Mouse (Mus musculus) 3T3-L1 (cell line): ENCODE measurements around the gene Gbx2.

Experiments used
- DNase-seq: peaks from one replicate; pipeline ENCODE4 v3.0.0-alpha.2; 2015; ENCODE audit warnings: low read depth, low spot score

Gbx2 gene

DNA sequence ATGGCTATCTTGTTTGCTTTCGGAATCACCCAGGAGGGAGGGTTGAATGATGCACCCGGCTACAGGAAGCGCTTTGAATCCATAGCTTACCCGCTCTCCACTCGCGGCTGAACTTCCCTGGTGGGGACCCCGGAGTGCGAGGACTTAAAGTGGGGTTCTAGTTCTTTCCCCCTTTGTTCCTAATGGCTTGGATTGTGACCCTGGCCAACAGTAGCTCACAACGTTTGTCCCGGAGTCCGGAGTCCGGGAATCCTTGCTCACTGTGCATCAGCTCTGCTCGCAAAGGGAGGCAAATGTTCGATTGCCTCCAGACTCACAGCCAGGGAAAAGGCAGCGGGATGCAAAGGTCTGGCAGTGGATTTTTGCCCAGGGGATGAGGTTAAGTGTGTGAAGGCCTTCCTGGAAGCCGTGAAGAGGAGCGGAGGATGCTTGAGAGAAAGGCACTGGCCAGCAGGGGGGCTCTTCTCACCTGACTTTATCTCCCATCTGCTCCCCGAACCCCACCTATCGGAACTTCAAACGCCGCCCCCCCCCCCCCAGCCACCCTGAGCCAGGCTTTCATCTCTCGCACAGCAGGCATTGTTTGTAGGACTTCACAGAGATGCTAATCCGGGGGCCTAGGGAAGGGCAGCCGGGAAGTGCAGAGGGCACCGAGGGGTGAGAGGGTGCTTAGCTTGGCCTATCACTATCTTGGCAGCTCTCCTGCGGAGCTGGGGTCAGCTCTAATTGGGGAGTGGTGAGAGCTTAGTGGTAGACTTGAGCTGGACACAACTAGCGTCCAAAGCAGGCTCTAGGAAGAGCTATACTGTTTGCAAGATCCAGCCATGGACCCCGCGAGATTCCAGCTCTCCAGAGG is 4.7 kb upstream of the Gbx2 start:
- DNase-seq = no peak

DNA sequence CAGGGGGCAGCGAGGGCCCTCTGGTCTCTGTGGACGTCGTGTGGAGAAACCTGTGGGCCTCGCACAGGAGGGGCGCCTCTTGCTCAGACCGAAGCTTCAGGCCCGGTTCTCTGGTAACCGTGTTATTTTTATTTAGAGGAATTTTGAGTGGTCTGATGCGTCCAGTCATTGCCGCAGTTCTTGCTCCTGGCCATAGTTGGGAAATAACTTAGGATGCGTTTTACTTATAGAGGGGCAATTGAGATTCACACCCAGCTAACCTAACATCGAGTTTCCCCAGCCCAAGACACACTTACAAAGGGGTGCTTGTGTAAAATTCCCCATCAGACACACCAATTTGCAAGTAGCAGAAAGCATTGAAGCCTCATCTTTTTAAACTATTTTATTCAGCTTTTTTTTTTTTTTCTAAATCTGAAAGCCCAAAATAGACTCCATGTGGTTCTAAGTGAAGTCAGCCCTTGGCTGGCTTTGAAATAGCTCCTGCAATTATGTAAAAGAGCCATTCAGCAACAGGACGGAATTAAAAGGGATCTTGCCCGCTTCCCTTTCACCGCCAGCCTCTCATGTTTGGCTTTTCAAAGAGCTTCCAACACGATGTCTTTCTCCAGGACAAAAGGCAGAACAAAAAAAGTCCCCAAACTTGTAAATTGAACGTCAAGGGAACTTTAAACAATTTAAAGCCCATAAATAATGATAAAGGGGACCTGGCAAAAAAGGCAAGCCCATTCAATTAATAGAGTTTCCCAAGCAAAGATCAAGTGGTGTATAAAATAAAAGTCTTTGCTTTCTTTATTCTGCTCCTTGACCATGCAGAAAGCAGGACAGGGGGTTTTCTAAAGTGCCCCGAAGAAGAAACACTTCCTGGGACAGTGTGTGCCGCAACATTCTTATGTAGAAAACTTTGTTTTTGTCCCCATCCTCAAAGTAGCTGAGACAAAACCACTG is 3.6 kb upstream of the Gbx2 start:
- DNase-seq = no peak

DNA sequence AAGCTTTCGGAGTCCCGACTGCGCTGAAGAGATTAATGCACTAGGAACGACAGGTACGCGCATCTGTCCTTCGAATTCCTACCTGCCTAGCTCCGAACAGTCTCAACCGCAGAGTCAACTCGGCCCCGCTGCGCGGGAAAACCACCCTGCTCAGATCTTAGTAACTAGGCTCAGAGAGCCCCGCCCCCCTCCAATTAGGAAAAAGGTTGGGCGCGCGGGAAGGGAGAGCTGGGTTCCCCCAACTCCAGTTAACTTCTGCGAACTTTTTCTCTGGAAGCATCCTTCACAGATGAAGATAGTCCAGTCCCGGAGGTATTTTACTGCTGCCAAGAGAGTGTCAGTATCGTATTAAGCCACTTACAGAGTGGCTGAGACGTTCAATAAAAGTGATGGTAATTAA is 2.8 kb upstream of the Gbx2 start:
- DNase-seq = no peak

DNA sequence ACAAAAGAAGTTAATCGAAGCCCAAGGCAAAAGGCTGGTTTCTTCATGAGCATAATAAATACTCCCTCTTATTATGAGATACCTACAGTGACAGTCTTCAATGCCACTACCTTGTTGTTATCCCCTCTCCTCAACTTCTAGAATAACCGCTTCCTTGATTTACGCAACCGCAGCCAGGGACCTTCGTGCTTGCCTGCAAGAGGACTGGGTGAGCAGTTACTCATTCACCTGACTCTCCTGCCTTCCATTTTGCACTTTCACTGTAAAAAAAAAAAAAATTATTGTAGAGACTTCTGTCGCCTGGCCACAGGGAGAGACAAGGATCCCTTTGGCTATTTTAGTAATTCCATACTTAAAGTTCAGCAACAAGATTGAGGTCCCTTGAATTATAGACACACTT is 2.0 kb upstream of the Gbx2 start:
- DNase-seq = no peak

DNA sequence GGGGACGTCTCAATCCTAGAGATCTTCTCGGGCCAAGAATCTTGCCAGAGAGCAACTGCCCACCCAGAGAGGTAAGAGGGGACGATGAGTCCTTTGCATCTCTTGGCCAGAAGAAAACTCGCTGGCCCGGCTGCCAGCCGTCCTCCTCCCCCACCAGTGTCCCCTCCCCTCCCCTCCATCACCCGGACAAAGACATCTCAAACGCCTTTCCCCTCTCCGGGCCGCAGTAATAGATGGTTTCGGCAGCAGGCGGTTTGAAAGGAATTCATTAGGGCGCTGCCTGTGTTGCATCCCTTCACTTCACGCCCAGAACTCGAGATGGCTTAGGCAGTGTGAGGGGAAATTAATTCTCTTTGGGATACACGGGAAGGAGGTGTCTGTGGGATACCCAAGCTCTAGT is 1.6 kb upstream of the Gbx2 start:
- no peak for DNase-seq

DNA sequence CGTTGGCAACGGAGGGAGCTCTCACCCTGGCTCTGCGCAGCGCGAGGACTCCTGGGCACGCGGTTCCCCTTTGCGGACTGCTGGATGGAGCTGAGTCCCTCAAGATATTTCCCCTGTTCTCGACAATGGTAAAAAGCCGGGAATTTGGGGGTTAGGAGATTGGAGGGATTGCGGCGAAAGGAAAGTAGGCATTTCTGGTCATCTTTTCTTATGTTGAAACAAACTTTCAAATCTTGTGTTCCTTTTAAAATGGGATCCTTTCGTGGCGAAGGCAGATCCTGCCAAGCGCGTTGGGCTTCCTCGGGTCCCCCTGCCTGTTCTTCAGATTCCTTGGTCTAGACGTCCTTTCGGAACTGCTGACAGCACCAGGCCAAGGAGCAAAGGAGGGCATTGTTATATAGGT is 1.0 kb upstream of the Gbx2 start:
- no peak for DNase-seq

DNA sequence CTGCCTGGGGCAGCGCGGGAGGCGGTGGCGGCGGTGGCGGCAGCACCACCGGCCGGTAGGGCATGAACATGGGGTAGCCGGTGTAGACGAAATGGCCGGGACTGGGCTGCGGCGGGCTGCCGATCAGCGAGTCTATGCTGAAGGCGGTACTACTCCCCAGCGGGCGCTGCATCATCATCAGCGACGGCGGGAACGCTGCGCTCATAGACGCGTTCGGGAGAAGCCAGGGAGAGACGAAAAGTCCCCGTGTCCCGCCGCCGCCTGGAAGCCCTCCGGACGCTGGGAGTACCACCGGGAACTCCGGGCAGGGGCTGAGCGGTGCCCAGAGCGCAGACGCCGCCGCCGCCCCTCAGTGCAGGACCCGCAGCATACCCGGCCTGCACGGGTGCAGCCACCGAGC is 428 bp downstream of the Gbx2 start:
- no peak for DNase-seq

DNA sequence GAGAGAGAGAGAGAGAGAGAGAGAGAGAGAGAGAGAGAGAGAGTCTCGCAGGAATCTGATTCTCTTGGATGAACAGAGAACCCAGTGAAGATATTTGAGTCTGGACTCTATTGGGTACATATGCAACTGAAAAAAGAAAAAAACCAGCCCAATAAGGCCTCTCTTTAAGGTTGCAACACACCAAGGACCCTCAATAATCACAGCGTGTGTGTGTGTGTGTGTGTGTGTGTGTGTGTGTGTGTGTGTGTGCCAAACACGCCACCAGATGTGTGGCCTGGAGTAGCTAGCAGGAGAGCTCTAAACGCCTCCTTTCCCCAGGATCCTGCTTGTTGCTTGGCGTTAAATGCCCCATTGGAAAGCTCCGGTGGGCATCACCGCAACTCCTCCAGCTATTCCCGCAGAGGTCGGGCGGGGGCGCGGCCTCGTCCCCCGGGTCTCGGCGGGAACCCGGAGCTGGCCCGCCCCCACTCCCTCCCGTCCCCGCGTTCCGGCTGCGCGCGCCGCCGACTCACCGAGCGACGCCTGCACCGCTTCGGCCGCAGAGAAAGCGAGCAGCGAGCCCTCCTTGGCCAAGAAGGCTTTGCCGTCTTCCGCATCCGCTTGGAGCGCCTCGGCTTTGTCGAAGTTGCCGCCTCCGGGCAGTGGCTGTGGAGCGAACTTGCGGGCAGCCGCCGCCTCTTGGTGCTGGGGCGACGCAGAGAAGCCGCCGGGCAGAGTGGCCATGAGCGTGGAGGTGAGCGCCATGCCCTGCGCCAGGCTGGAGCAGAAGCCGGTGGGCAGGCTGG is 1.1 kb downstream of the Gbx2 start:
- DNase-seq = no peak

DNA sequence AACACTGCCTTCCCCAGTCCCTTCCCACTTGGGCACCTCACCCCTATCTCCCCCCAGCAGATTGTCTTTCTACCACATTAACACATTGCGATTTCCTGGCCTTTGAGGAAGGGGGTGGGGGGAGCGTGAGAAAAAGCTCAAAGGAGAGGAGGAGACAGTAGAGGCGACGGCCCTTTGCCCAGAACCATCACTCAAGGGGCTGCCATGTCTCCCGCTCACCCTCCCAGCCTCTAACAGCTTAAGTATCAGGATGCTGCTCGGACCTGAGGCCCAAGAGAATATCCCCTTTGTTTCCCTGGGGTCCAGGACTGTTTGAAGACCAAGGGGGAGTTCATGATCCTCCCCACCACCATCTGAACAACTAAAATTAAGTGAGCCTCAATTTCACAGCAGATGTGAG is 1.8 kb downstream of the Gbx2 start:
- DNase-seq = no peak

DNA sequence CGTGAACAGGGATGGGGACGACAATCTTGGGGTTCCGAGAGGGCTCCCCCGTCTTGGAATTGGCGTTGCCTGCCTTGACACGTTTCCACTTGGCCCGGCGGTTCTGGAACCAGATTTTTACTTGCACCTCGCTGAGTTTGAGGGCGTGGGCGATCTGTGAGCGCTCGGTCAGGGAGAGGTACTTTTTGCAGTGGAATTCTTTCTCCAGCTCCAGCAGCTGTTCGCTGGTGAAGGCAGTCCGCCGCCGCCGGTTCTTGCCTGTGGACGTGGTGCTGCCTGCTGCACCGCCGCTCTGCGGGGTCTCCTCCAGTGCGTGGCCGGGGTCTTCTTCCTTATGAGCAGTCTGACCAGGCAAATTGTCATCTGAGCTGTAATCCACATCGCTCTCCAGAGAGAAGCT is 2.3 kb downstream of the Gbx2 start:
- DNase-seq = no peak

DNA sequence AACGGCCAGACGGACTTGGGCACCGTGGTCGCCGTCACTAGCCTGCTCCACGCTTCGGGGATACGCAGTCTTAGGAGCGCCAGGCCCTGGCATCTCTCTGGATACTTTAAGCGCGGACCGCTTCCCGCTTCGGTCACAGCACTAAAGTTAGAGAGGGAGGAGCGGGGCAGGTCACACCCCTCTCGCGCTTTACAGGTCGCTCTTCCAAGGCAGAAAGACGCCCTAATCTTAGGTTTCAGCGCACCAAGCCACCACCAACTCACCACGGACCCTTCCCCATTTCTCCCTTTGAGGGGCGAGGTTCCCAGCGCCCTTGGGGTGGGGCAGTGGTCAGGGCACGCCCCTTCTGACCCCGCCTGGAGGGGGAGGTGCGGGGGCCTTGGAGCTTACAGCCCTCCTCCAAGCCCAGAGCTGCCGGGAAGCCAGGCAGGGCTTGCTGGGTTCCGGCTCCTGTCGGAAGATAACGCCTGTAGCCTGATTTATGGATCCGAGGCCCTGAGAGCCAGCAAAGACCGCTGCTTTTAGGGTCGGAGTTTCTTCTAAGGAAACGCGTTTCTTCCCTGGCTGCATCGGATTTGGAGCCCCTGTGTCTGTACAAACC is 3.8 kb downstream of the Gbx2 start:
- no peak for DNase-seq

DNA sequence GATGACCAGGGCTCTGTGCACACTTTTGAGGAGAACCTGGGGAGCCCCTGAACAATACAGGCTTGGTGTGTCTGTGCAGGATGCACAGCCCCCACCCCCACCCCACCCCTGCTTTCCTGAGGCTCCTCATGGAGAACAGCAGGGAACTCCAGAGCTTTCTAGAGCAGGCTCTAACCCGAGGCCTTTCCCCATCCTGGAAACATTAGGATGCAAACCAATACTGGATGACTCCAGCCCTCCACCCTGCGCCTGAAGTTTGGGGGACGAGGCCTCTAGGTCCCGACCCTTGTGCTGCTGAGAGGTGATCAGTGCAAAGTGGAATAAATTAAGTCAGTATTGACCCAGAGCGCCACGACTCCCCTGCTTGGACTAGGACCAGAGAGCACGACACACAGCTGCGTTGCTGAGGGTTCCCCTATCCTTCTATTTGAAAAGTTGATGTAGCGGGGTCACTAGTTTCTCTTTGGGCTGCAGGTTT is 4.4 kb downstream of the Gbx2 start:
- DNase-seq = no peak

DNA sequence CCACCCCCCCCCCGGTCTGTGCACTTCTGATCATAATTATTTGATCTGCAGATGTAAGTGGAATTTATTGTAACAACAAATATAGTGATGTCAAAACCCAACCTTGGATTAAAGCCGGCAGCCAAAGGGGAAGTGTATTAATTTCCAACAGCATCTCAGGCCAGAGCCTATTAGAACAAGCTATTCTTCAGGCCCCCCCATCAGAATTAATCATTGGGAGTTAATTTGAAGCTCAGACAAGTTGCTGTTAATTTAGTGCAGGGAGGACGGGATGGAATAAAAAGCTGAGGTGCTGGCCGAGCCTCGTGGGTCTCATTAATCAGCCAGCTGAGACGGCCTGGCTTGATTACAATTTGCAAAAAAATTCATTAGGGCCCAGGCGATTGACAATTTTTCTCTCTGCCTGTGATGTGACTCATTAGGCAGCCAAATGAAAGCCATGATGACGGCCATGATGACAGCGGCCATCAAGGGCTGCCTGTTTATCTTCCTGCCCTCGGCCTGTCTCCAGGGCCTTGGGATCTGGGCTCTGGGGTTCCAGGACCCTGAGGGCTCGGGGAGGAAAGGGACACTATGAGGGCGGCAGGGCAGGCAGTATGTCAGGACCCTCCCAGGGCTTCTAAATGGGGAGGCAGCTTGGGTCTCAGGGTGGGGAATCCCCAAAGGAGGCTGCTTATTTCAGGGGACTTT is 5.3 kb downstream of the Gbx2 start:
- no peak for DNase-seq

DNA sequence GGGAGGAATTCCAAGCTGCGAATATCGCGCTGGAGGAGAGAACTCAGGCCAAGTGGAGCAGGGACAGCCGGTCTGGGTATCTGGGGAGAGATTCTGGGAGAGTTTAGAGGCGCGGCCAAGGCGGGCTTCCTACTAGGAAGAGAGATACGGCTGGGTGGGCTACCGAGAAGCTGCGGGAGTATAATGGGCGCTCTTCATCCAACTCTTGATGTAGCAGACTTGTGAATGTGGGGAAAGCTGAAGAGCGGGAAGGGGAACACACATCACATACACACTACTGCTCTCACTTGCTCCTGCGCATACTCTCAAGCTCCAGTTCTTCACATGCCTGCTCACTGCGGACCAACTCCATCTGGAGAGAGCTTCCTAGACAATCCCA is 7.3 kb downstream of the Gbx2 start:
- no peak for DNase-seq

DNA sequence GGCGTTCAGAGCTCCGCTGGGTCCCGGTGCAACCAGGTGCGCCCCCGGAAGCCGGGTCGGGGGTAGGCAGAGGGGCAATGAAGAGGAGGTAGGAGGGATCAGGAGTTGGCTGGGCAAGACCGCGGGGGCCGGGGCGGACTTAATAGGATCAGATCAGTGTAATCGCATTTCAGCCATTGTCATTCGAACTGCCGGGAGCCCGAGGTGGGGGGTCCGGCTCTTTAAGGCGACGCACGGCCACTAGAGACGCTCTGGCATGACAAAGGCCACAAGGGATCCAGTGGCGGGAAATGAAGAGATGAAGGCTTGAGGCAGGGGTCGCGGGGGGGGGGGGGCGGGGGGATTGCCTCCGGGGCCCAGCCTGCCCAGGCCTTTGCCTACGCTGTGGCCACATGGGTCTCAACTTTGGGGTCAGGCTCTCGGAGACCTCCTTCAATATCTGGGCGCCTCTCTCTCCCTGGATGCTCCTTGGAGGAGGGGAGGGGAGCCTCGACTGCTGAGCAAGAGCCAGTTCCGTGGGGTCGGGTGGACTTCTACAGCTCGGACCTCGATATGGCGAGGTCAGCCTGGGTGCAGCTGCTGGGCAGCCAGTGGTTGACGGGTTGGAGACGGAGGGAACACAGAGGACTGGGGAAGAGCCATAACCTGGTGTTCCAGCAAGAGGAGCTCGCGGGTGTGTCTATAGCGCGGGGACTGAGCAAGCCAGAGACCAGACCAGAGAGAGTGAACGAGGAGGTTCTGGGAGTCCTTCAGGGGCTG is 7.9 kb downstream of the Gbx2 start:
- DNase-seq = no peak

DNA sequence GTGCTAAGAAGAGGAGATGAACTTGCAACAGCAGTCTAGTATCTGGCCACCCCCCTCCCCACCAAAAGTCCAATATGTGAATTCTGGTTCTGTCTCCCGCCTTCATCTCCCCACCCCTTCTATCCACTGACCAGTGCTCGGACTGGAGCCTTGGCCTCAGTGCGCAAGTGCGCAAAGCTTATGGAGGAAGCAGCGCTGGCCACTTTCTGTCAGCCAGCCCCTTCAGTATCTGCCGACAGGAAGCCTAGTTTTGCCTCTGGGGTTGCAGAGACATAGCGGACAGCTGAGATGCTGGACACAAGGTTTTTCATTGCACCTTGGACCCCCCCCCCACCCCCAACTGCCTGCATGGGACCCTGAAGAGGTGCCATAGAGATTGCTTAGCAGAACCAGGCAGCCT is 8.7 kb downstream of the Gbx2 start:
- DNase-seq = no peak

DNA sequence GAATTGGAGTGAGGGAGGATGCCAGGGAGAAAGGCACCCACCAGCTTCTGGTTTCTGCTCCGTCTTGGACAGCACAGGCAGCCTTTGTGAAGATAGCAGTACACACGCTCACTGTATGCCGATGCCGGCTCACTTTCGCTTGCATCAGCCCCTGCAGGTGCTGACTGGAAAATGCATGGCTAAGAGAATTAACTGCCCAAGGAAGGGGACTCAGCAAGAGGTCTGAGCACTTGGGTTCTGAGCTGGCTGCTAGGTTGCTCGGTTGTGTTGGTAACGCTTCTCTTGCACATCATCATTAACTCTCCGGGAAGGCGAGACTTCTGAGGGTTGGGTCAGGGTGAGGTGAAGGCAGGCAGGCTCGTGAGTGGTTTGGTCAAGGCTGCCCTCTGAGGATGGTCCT is 9.2 kb downstream of the Gbx2 start:
- DNase-seq = no peak

DNA sequence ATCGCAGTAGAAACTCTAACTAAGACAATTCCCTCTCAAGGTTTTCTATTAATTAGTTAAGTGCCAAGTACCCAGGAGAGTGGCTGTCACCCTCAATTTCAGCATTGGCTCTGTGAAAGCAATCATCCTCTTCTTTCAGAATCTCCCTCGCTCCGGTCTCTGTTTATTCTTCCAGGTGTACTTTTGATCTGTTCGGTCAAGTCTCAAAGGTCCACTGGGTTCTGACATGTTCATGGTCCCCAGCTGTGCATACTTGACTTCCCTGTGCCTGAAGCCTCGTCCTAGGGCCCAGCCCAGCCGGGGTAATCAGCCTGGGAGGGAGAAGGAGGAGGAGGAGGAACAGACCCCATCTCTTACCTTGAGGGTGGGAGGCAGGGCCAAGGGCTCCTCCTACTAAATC is 11.8 kb downstream of the Gbx2 start:
- no peak for DNase-seq

DNA sequence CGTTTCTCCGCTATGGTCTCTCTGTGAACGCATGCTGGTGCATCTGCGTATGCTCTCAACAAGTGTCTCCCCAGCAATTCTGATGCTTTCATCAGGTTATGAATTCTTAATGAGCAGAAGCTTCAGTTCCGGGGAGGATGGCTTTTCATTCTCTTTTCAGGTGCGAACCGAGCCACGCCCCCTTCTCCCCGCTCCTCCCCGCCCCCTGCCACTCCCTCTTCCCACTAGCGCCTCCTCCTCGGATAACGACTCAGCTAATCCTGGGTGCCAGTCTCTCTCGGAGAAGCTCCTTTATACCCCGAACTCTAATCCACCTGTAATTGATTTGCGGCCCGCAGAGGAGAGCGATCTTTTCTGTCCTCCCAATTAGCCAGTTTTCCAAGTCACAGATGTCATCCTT is 12.9 kb downstream of the Gbx2 start:
- no peak for DNase-seq

DNA sequence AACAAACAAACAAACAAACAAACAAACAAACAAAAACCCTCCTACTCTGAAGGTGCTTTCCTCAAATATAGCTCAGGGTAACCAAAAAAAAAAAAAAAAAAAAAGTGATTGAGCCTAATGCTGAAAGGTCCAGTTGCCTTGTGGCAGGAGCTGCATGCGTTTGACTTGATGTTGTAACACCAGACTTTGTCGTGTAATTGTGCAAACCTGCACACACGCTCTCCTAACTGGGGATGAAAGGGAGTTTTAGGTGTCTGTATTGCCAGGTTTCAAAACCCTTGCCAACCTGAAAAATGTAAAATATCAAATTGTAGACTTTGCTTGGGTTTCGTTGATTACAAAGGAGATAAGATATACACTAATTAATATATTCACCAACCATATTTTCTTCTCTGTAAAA is 17.4 kb downstream of the Gbx2 start:
- DNase-seq = no peak
